Mouse (Mus musculus): ENCODE data around the gene Olfr539.

- no peak for TF ChIP-seq CTCF (IDR thresholded peaks at IDR 0.05; ENCODE audit: low read depth)
- no peak for TF ChIP-seq EP300 (IDR thresholded peaks at IDR 0.05; ENCODE audit: low read depth)
Measured at GRCm38 (mm10) chr7:140696967-140697366, 37.2 kb downstream of the Olfr539 start, which contains the start of gene Olfr541.
